Mouse (Mus musculus) frontal cortex, postnatal 14 days (tissue): Measurements from ENCODE around the gene Pomp.

Source experiments
- DNase-seq, 2 experiments: peaks; one replicate each; pipeline ENCODE4 v3.0.0; 2022; ENCODE audit warnings: low spot score in 2 of 2

The Pomp gene

GRCm38 (mm10) chr5:147902008-147902757 lies 41.9 kb downstream of the Pomp start:
- DNase-seq = no peak

DNA sequence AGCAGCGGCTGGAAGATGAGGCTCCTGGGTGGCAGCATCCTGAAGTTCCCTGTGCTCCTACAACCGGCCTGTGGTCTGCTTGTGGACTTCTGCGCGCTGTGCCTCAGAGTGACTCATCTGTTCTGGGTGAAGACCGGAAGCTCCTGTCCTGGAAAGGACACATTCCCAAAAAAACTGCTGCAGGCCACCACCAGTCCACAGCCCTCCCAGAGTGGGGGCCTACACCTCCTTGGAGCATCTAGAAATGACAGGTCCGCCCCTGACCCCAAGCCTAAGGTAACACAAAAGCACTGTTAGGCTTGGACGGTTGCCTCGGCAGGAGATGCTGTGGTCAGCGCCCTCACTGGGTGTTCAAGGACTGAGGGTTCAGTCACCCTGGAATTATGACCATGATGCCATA lies 42.9 kb downstream of the Pomp start:
- DNase-seq = no peak

GRCm38 (mm10) chr5:147907144-147907543 lies 46.9 kb downstream of the Pomp start:
- DNase-seq = no peak

GRCm38 (mm10) chr5:147907851-147908250 lies 47.6 kb downstream of the Pomp start:
- DNase-seq = no peak

- no peak for DNase-seq
These were observed 50.7 kb downstream of the Pomp start for GRCm38 (mm10) chr5:147910807-147911509.

GRCm38 (mm10) chr5:147911744-147912143 lies 51.5 kb downstream of the Pomp start:
- DNase-seq = no peak

DNA sequence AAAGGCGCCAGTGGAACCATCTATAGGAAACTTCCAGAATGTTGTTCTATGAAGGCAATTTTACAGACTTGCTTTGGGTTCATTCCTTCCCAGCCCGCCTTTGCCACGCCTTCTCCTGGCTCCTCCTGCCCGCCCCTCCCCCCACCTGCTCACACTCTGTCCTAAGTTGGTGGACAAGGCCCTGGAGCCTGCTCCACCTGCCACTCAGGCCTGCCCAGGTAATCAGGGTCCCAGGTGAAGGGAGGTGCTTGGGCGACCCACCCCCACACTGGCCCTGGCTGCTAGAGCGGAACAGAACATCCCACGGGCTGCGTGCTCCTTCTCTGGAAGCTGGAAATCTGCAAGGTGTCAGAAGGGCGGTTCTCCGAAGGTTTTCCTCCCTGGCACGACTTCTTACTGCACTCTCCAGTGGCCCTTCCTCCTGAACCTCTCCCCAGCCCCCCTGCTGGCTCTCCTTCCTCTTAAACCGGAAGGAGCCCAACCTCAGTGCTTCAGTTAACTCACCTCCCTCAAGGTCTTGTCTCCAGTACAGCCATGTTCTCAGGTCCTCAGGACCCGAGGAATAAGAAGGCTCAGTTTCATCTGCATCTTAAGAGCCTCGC lies 53.1 kb downstream of the Pomp start:
- no peak for DNase-seq

DNA sequence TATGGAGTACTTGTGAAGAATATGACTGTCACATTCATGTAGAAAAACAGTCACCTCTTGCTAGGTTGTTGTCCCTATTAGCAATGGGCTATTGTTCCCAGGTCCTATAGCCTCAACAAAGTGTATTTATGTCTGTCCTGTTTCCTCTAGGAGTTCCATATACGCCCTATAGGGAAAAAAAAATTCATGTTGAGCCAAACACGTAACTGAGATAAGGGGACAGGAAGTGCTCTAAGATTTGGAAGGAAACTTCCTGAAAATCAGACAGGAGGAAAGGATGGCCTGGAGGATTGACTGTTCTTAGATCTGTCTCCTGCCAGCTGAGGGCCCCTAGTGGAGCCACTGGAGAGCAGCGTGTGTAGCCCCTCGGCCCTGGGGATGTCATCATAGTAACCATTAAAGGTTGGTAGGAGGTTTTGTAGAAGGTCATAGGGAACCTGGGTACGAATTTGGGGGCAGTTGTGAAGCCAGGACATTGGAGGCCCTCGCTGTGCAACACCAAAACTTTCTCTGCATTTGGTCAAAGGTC lies 54.8 kb downstream of the Pomp start:
- DNase-seq = no peak

GRCm38 (mm10) chr5:147916171-147916570 lies 55.9 kb downstream of the Pomp start:
- no peak for DNase-seq

DNA sequence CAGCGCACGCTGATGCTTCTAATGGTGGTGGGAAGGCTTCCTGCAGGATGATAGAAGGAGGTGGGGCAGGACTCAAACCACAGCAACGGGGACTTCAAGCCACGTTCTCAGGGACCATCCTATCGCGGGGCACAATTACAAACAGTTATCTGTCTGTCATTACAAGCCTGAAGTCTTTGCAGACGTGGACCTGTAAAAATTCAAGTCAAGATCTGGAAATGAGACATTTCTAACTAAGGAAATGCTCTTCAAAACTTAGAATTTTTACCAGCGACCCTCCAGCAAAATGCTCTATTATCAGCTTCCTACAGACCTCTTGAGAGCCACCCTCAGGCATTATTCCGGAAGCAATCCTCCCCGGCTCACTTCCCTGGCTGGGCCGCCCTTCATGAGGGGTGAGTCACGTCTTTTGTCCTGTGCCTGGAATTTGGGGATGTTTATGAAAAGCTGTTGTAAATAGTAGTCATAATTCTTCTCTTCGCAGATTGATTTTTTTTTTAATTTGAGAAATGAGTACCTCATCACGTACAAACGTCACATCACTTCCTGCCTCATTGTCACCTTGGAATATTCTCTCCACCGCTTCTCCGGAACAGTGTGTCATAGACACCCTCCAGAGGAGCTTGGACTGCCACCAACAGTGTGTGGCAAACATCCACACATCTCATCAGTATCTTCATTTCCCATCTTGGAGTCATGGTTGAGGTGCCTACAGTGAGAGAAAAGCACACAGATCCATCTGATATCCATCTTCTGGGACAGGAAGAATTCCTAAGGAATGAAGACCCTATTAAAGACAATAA lies 58.0 kb downstream of the Pomp start:
- DNase-seq = no peak

GRCm38 (mm10) chr5:147924621-147925020 lies 64.4 kb downstream of the Pomp start:
- DNase-seq = no peak
